Mouse (Mus musculus) liver, adult 2 months (tissue): ENCODE results near the gene Gm5678. TPM values are rescaled to one million over a fixed set of nuclear protein-coding genes. Genes with fewer than 3 reads are reported as not detected.
A peak's percentile ranks its signal among the peaks of the same experiment; 100 is the strongest.

ENCODE experiments used
- DNase-seq: peaks from one replicate; pipeline ENCODE4 v3.0.0-alpha.2; 2011; ENCODE audit warnings: low read depth, low spot score; ENCODE audit errors: extremely low read depth
- H3K27ac ChIP-seq: fragments of 200-500 bp; replicated peaks from 2 replicates; pipeline ENCODE4 v1.5.1; 2012; ENCODE audit warnings: low read depth, mild to moderate bottlenecking, control low read depth, inconsistent platforms, low read length; ENCODE audit not compliant: insufficient read depth
- H3K27me3 ChIP-seq: fragments of 200-500 bp; 2 replicates; pipeline ENCODE4 v1.6.1; 2012; ENCODE audit warnings: mild to moderate bottlenecking, moderate library complexity, low read length, inconsistent platforms; ENCODE audit not compliant: control insufficient read depth, insufficient read depth
- H3K36me3 ChIP-seq: fragments of 200-500 bp; 2 replicates; pipeline ENCODE4 v1.6.1; 2012; ENCODE audit warnings: low read length, inconsistent platforms; ENCODE audit not compliant: control insufficient read depth, insufficient read depth
- H3K4me1 ChIP-seq: fragments of 200-500 bp; 2 replicates; pipeline ENCODE4 v1.6.1; 2011; ENCODE audit warnings: low read length; ENCODE audit not compliant: control insufficient read depth, insufficient read depth
- H3K4me3 ChIP-seq: fragments of 200-500 bp; 2 replicates; pipeline ENCODE4 v1.5.1; 2011; ENCODE audit warnings: low read depth, mild to moderate bottlenecking, control low read depth, low read length, moderate library complexity; ENCODE audit not compliant: insufficient read depth
- H3K79me2 ChIP-seq: fragments of 200-500 bp; 2 replicates; pipeline ENCODE4 v1.6.1; 2012; ENCODE audit warnings: inconsistent platforms, mild to moderate bottlenecking, low read length, moderate library complexity; ENCODE audit not compliant: control insufficient read depth, insufficient read depth
- H3K9ac ChIP-seq: fragments of 200-500 bp; 2 replicates; pipeline ENCODE4 v1.6.1; 2012; ENCODE audit warnings: low read depth, mild to moderate bottlenecking, control low read depth, inconsistent platforms, low read length
- CTCF ChIP-seq: fragments of 200-500 bp; IDR thresholded peaks from 2 replicates; pipeline ENCODE4 v1.5.1; 2011; ENCODE audit warnings: low read depth, low read length, control low read depth
- POLR2A ChIP-seq: fragments of 200-500 bp; IDR thresholded peaks from 2 replicates; pipeline ENCODE4 v1.6.1; 2011; ENCODE audit warnings: low read length, control low read depth; ENCODE audit not compliant: insufficient read depth; ENCODE audit errors: extremely low read depth
- WGBS: fragments of 180-500 bp; shearing (Covaris S2); methylation state at CpG from one replicate; pipeline ENCODE4 v1.1.7; 2018; 5-methylcytosine and 5-hydroxymethylcytosine counted together
- polyA plus RNA-seq: library from polyadenylated mRNA; depleted of rRNA; stranded (reverse); fragments of >200 nt; gene quantifications from 2 replicates; pipeline ENCODE4 v1.2.3, GENCODE M21; 2012; rRNA removed
- total RNA-seq: library from RNA; depleted of rRNA; stranded (reverse); fragments of >200 nt; gene quantifications from 2 replicates; pipeline ENCODE4 v1.2.3, GENCODE M21; 2014; rRNA removed

Gene Gm5678
- total RNA-seq (not detected in 2 replicates), polyA plus RNA-seq (not detected in 2 replicates)

- H3K36me3 ChIP-seq: no peaks in the 10 kb centered on the region
- H3K4me3 ChIP-seq: no peak within 1 kb of the TSS
- no peaks in the 10 kb centered on the region for H3K79me2 ChIP-seq
- TF ChIP-seq CTCF (no peak), POLR2A (no peak)
- no peak for DNase-seq
- no peak within 1 kb of the TSS for H3K9ac ChIP-seq
- no peak within 1 kb of the TSS for H3K27ac ChIP-seq
- no peaks in the 10 kb centered on the region for H3K27me3 ChIP-seq
- H3K4me1 ChIP-seq: no peaks in the 10 kb centered on the region
- WGBS: 83% methylated on average over 23 of the region's 23 CpGs
Observed at GRCm38 (mm10) chr16:93627761-93628400, at the start of gene Gm5678. Gene Gm5678, plus strand, starts transcription at chr16:93628097.

DNA sequence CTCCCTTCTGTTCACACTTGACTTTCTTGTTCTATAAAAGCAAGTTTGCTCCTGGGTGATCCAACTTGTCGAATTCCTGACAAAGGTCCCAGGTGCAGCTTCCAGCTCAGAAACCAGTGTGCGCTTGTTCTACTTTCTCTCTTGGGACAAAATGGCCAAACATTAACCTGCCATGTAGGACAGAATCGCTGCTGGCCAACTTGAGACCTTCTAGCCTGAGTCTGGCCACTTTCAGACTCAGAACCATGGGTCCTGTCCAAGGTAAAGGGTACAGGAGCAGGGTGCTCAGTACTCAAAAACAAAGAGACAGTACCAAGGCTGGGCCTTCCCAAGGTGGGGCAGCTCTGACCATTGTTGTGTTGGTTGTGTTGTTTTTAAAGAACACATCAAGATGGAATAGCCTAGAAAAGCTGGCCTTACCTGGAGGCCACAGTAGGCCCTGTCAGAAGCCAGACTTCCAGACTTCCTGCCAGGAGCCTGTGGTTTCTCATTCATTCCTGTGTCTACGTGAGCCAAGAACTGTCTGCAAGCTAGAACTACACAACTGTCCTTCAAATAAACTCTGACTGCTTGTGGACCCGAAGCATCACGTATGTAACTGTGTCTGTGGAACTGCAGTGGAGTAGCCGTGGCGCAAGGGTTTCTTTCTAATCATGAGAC is 49.4 kb upstream of the Gm5678 start:
- peak; percentile 60 for DNase-seq
- TF ChIP-seq CTCF (no peak), POLR2A (no peak)
- H3K27me3 ChIP-seq: no peaks in the 10 kb centered on the region
- peaks cover 1% of the 10 kb centered on the region; the same call in 1 of the 2 replicates for H3K36me3 ChIP-seq
- H3K27ac ChIP-seq: no peak overlapping the region
- whole genome bisulfite sequencing: 70% methylated on average over 8 of the region's 8 CpGs
- H3K4me3 ChIP-seq: no peak overlapping the region
- H3K9ac ChIP-seq: no peak overlapping the region
- H3K79me2 ChIP-seq: no peaks in the 10 kb centered on the region
- H3K4me1 ChIP-seq: no peaks in the 10 kb centered on the region

GRCm38 (mm10) chr16:93581125-93581524 is 46.8 kb upstream of the Gm5678 start:
- Histone ChIP-seq H3K4me3 (no peak overlapping the region), H3K36me3 (peaks cover 1% of the 10 kb centered on the region; the same call in 1 of the 2 replicates), H3K9ac (no peak overlapping the region), H3K4me1 (no peaks in the 10 kb centered on the region), H3K27ac (no peak overlapping the region), H3K27me3 (no peaks in the 10 kb centered on the region), H3K79me2 (no peaks in the 10 kb centered on the region)
- DNase-seq: no peak
- no peak for TF ChIP-seq POLR2A
- no peak for TF ChIP-seq CTCF
- WGBS: 70% methylated on average over 6 of the region's 6 CpGs

- WGBS: 94% methylated on average over 24 of the region's 24 CpGs
- Histone ChIP-seq H3K36me3 (peaks cover 1% of the 10 kb centered on the region; the same call in 1 of the 2 replicates), H3K9ac (no peak overlapping the region), H3K27me3 (no peaks in the 10 kb centered on the region), H3K4me1 (peaks cover 14% of the 10 kb centered on the region), H3K79me2 (0 out of 2 replicates have a peak, but pooled peaks cover 3% of the 10 kb centered on the region), H3K27ac (no peak overlapping the region), H3K4me3 (no peak overlapping the region)
- DNase-seq: no peak
- no peak for TF ChIP-seq POLR2A
- TF ChIP-seq CTCF: no peak
Observed at GRCm38 (mm10) chr16:93584976-93585702, 42.8 kb upstream of the Gm5678 start.

DNA sequence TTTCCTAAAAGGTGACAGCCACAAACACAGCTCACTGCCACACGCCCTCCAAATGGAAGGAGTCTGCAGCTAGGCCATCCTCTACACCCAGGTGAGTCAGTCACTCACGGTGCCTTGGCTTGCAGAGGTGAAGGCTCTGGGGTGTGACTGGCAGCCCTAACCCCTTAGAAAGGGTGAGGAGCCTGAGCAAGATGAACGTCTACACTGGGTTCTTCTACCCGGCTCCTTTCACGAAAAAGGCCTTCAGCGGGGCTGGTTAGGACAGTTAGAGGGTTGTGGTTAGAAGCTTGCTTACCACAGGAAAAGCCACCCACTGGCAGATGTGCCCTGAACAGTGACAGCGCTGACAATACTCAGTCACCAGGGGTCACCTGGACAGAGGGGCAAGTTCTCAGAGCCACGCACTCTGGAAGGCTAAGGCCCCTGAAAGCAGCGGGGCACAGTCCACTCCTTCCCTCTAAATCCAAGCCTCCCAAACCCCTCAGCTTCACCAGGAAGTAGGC is 42.1 kb upstream of the Gm5678 start:
- Histone ChIP-seq H3K4me1 (peaks cover 19% of the 10 kb centered on the region), H3K79me2 (0 out of 2 replicates have a peak, but pooled peaks cover 3% of the 10 kb centered on the region), H3K27ac (no peak overlapping the region), H3K9ac (no peak overlapping the region), H3K27me3 (no peaks in the 10 kb centered on the region), H3K36me3 (peaks cover 1% of the 10 kb centered on the region; the same call in 1 of the 2 replicates), H3K4me3 (no peak overlapping the region)
- DNase-seq: no peak
- 96% methylated on average over 9 of the region's 9 CpGs for WGBS
- TF ChIP-seq POLR2A (no peak), CTCF (no peak)
